Mouse (Mus musculus): ENCODE data around the gene Sulf2.

DNA sequence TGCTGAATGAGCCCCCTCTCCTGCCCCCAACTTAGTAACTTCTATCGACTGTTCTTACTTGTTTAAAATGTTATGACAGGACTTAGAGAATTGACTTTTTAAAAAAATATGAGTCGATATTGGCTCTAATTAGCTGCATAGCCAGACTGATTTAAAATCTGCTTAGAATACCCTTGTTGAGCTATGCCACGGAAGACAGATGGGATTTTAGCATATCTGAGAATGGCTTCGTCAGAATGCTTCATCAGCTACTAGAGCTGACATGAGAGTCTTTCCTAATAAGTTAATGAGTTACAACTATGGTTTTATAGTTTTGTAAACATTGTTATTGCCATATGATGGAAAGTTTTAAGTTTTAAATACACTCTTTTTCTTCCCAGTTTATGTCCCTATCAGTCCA lies 130.8 kb downstream of the Sulf2 start:
- TF ChIP-seq CTCF (IDR thresholded peaks at IDR 0.05 in 2 of 3, conservative IDR thresholded peaks at IDR 0.05 in 1 of 3; ENCODE audit: control insufficient read depth in 1 of 3, insufficient read depth in 1 of 3, low read depth in 2 of 3, low read length in 3 of 3, poor library complexity in 1 of 3, severe bottlenecking in 1 of 3), result no peak
- TF ChIP-seq TAL1 (IDR thresholded peaks at IDR 0.05; ENCODE audit: low read length), result no peak
- TF ChIP-seq NRF1 (IDR thresholded peaks at IDR 0.05; ENCODE audit: insufficient read depth, low read depth, low read length, poor library complexity, severe bottlenecking), result no peak
- TF ChIP-seq ZMIZ1 (IDR thresholded peaks at IDR 0.05; ENCODE audit: low read depth, low read length), result no peak
- no peak for TF ChIP-seq POLR2A (IDR thresholded peaks at IDR 0.05; ENCODE audit: control insufficient read depth in 1 of 2, insufficient read depth in 1 of 2, low read depth in 1 of 2, low read length in 2 of 2, poor library complexity in 1 of 2)
- no peak for TF ChIP-seq MAFK (IDR thresholded peaks at IDR 0.05; ENCODE audit: borderline replicate concordance, low read depth, low read length)
- TF ChIP-seq USF2 (IDR thresholded peaks at IDR 0.05; ENCODE audit: borderline replicate concordance in 1 of 2, insufficient read depth in 1 of 2, low read depth in 1 of 2, low read length in 2 of 2), result no peak
- TF ChIP-seq MYB (IDR thresholded peaks at IDR 0.05; ENCODE audit: low read depth, low read length), result no peak
- no peak for TF ChIP-seq POLR2AphosphoS2 (IDR thresholded peaks at IDR 0.05; ENCODE audit: low read length)
- no peak for TF ChIP-seq ZC3H11A (IDR thresholded peaks at IDR 0.05; ENCODE audit: low read depth, low read length)
